Mouse (Mus musculus) hindbrain, embryonic 11.5 days (tissue): ENCODE measurements around the gene Arhgap45. TPM values are rescaled to one million over a fixed set of nuclear protein-coding genes. Genes with fewer than 3 reads are reported as not detected.

Experiments used
- ATAC-seq: fragments of 200-750 bp; cut with Nextera tagmentation; 2 replicates; pipeline ENCODE4 v1.8.0; 2017; ENCODE audit warnings: mild to moderate bottlenecking, moderate TSS enrichment, moderate library complexity; ENCODE audit not compliant: low FRiP score
- DNase-seq: peaks from one replicate; pipeline ENCODE4 v3.0.0-alpha.2; 2015; ENCODE audit warnings: low spot score
- H3K27ac ChIP-seq: fragments of 300-500 bp; sonication (generic); 2 replicates; pipeline ENCODE4 v1.5.1; 2014; ENCODE audit warnings: mild to moderate bottlenecking, low read depth, low read length
- H3K27me3 ChIP-seq: fragments of 300-500 bp; sonication (generic); 2 replicates; pipeline ENCODE4 v1.6.1; 2014; ENCODE audit warnings: mild to moderate bottlenecking, low read length, moderate library complexity, mixed read lengths; ENCODE audit not compliant: control insufficient read depth, insufficient read depth
- H3K36me3 ChIP-seq: fragments of 300-500 bp; sonication (generic); 2 replicates; pipeline ENCODE4 v1.6.1; 2014; ENCODE audit warnings: mild to moderate bottlenecking, low read length, moderate library complexity, mixed read lengths; ENCODE audit not compliant: control insufficient read depth, insufficient read depth
- H3K4me1 ChIP-seq: fragments of 300-500 bp; sonication (generic); replicated peaks from 2 replicates; pipeline ENCODE4 v1.6.1; 2014; ENCODE audit warnings: low read length, mixed read lengths; ENCODE audit not compliant: control insufficient read depth, insufficient read depth
- H3K4me2 ChIP-seq: fragments of 300-500 bp; sonication (generic); replicated peaks from 2 replicates; pipeline ENCODE4 v1.6.1; 2014; ENCODE audit warnings: mild to moderate bottlenecking, low read depth, low read length
- H3K4me3 ChIP-seq: fragments of 300-500 bp; sonication (generic); 2 replicates; pipeline ENCODE4 v1.5.1; 2014; ENCODE audit warnings: low read depth, low read length
- H3K9ac ChIP-seq: fragments of 300-500 bp; sonication (generic); 2 replicates; pipeline ENCODE4 v1.6.1; 2014; ENCODE audit warnings: low read depth, low read length
- H3K9me3 ChIP-seq: fragments of 300-500 bp; sonication (generic); 2 replicates; pipeline ENCODE4 v1.6.1; 2016; ENCODE audit warnings: low read length; ENCODE audit not compliant: control insufficient read depth
- whole genome bisulfite sequencing: fragments of 180-500 bp; shearing (Covaris S2); extraction: QIAGEN DNeasy Blood & Tissue Kit; methylation state at CpG from one replicate; pipeline ENCODE4 v1.1.7; 2014; 5-methylcytosine and 5-hydroxymethylcytosine counted together
- polyA plus RNA-seq: library from polyadenylated mRNA; unstranded; fragments of >200 nt; fragmentation: Nextera tagmentation; extraction: Ambion mirVana; gene quantifications from 2 replicates; pipeline ENCODE4 v1.2.1, GENCODE M21; 2014

The Arhgap45 gene
- polyA plus RNA-seq, 1 experiment from 2014 or later, result 4.1 TPM

- no peak for ATAC-seq
- Histone ChIP-seq H3K4me3 (no peak overlapping the region), H3K27me3 (no peaks in the 10 kb centered on the region), H3K4me1 (peaks cover 2% of the 10 kb centered on the region; the same call in 1 of the 2 replicates), H3K4me2 (no peak overlapping the region), H3K9me3 (no peaks in the 10 kb centered on the region), H3K36me3 (no peaks in the 10 kb centered on the region), H3K9ac (no peak overlapping the region), H3K27ac (no peak overlapping the region)
- 90% methylated on average over 1 of the region's 1 CpGs for WGBS
- no peak for DNase-seq
These were observed 61.9 kb downstream of the Arhgap45 start for GRCm38 (mm10) chr10:80078366-80078765.

DNA sequence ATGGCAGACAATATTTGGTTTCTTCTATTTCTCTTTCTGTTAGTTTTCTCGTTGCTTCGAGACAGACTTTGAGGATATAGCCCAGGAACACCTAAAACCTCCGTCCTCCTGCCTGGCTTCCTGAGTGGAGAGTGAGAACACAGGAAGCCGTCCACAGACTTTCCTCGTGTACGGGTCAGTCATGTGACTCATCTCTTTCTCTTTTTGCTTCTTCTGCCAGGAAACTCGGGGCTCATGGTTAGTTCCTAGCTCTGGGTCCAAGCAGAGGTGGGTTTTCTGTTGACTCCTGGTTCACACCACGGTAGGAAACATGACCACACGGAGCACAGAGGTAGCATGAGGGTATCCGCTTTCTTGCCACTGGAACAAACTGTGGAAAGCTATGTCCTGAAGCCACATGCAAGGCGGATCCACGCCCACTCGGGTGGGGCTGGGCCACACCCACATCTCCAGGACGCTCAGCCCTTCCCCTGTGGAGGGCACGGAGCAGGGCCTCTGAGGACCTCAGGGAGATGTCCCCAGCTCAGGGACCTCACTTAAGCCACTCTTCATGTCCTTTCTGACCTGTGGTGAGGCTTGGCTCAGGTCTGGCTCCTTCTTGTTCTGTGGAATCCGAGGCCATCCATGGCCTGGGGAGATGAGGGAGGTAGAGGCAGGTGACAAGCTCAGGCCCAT is 64.1 kb downstream of the Arhgap45 start:
- Histone ChIP-seq H3K36me3 (no peaks in the 10 kb centered on the region; the same call in 1 of the 2 replicates), H3K27ac (no peak overlapping the region), H3K4me2 (no peak overlapping the region), H3K9me3 (no peaks in the 10 kb centered on the region), H3K4me3 (no peak overlapping the region), H3K9ac (no peak overlapping the region), H3K4me1 (no peaks in the 10 kb centered on the region), H3K27me3 (no peaks in the 10 kb centered on the region)
- ATAC-seq, result no peak
- 88% methylated on average over 16 of the region's 16 CpGs for WGBS
- DNase-seq, result no peak

Other genes with a start within 250 kb of the Arhgap45 start
- 79.4 and 80.5 TPM in 2 replicates for gene Rnf126, start 249.7 kb upstream of the Arhgap45 start, polyA plus RNA-seq
- gene Fstl3, start 239.4 kb upstream of the Arhgap45 start, polyA plus RNA-seq, result 1.5 TPM in 2 replicates
- gene Prss57, start 225.7 kb upstream of the Arhgap45 start, polyA plus RNA-seq, result 0.13 TPM in 1 of 2 replicates, not detected in the other
- 129 and 132 TPM in 2 replicates for gene Palm, start 223.1 kb upstream of the Arhgap45 start, polyA plus RNA-seq
- 0.59 and 0.69 TPM in 2 replicates for gene Misp, start 195.7 kb upstream of the Arhgap45 start, polyA plus RNA-seq
- 141 and 152 TPM in 2 replicates for gene Ptbp1, start 162.2 kb upstream of the Arhgap45 start, polyA plus RNA-seq
- 9.4 and 10.5 TPM in 2 replicates for gene Prtn3, start 142.2 kb upstream of the Arhgap45 start, polyA plus RNA-seq
- 129 and 150 TPM in 2 replicates for gene Plppr3, start 142.0 kb upstream of the Arhgap45 start, polyA plus RNA-seq
- gene Elane, start 130.4 kb upstream of the Arhgap45 start, polyA plus RNA-seq, result 0.67 TPM in 1 of 2 replicates, not detected in the other
- gene Cfd, start 125.8 kb upstream of the Arhgap45 start, polyA plus RNA-seq, result not detected in 2 replicates
- 33.7 and 41.8 TPM in 2 replicates for gene Med16, start 107.7 kb upstream of the Arhgap45 start, polyA plus RNA-seq
- gene Gm26602, start 105.8 kb upstream of the Arhgap45 start, polyA plus RNA-seq, result 23.6 and 25.3 TPM in 2 replicates
- gene Kiss1r, start 99.7 kb upstream of the Arhgap45 start, polyA plus RNA-seq, result 0.26 and 0.36 TPM in 2 replicates
- gene R3hdm4, start 95.4 kb upstream of the Arhgap45 start, polyA plus RNA-seq, result 131 and 139 TPM in 2 replicates
- 4.9 and 9.0 TPM in 2 replicates for gene Arid3a, start 89.6 kb upstream of the Arhgap45 start, polyA plus RNA-seq
- 94.7 and 102 TPM in 2 replicates for gene Wdr18, start 56.5 kb upstream of the Arhgap45 start, polyA plus RNA-seq
- 0.29 and 0.49 TPM in 2 replicates for gene Grin3b, start 45.9 kb upstream of the Arhgap45 start, polyA plus RNA-seq
- gene Tmem259, start 32.3 kb upstream of the Arhgap45 start, polyA plus RNA-seq, result 14.6 and 16.1 TPM in 2 replicates
- 180 and 221 TPM in 2 replicates for gene Cnn2, start 28.1 kb upstream of the Arhgap45 start, polyA plus RNA-seq
- gene Abca7, start 20.2 kb upstream of the Arhgap45 start, polyA plus RNA-seq, result 2.6 TPM in 2 replicates
- 215 and 222 TPM in 2 replicates for gene Polr2e, start 23.1 kb downstream of the Arhgap45 start, polyA plus RNA-seq
- 543 and 552 TPM in 2 replicates for gene Gpx4, start 30.5 kb downstream of the Arhgap45 start, polyA plus RNA-seq
- gene Sbno2, start 88.9 kb downstream of the Arhgap45 start, polyA plus RNA-seq, result 8.0 and 9.5 TPM in 2 replicates
- gene Stk11, start 99.2 kb downstream of the Arhgap45 start, polyA plus RNA-seq, result 21.3 and 26.8 TPM in 2 replicates
- 364 and 371 TPM in 2 replicates for gene Atp5d, start 122.0 kb downstream of the Arhgap45 start, polyA plus RNA-seq
- gene Cbarp, start 124.2 kb downstream of the Arhgap45 start, polyA plus RNA-seq, result 15.1 and 16.7 TPM in 2 replicates
- 66.7 and 67.1 TPM in 2 replicates for gene Midn, start 131.6 kb downstream of the Arhgap45 start, polyA plus RNA-seq
- gene Cirbp, start 149.3 kb downstream of the Arhgap45 start, polyA plus RNA-seq, result 83.4 and 90.4 TPM in 2 replicates
- 7.6 and 9.4 TPM in 2 replicates for gene 1600002K03Rik, start 156.3 kb downstream of the Arhgap45 start, polyA plus RNA-seq
- gene Efna2, start 162.8 kb downstream of the Arhgap45 start, polyA plus RNA-seq, result 24.8 and 34.2 TPM in 2 replicates
- 49.4 and 57.3 TPM in 2 replicates for gene Mum1, start 209.8 kb downstream of the Arhgap45 start, polyA plus RNA-seq
- gene Ndufs7, start 232.5 kb downstream of the Arhgap45 start, polyA plus RNA-seq, result 242 and 245 TPM in 2 replicates
- gene Gamt, start 244.4 kb downstream of the Arhgap45 start, polyA plus RNA-seq, result 30.3 and 30.4 TPM in 2 replicates
- gene Dazap1, start 244.8 kb downstream of the Arhgap45 start, polyA plus RNA-seq, result 46.8 and 47.3 TPM in 2 replicates